Mouse (Mus musculus): ENCODE measurements around the gene Stk39. TPM values are rescaled to one million over a fixed set of nuclear protein-coding genes. Genes with fewer than 3 reads are reported as not detected.

The Stk39 gene
- polyA plus RNA-seq, 1 experiment from 2014 or later: 21.4 TPM

DNA sequence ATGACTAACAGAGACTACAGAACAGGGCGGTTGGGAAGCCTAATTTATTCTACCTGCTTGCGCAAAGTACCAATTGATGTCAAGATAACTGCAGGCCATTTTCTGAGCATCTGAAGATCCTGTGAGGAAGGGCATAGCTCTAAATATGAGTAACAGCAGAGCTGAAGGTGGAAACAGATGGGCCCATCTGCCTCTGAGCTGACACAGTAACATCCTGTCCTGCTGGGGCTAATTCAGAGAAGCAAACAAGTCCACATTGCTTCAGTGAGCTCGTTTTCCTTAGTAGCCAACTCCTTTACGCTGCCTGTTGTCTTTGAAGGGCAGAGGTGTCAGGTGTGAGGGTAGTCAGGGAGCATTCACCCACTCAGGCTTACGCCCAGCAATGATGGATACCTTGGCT is 146.8 kb downstream of the Stk39 start:
- Histone ChIP-seq H3K9me3 (replicated peaks; ENCODE audit: control insufficient read depth, low read length, poor library complexity, severe bottlenecking) (no peaks in the 10 kb centered on the region), H3K36me3 (ENCODE audit: control insufficient read depth, insufficient read depth, low read length) (no peaks in the 10 kb centered on the region), H3K4me1 (ENCODE audit: control insufficient read depth, insufficient read depth, low read length) (peaks cover 13% of the 10 kb centered on the region), H3K4me2 (ENCODE audit: low read length) (no peak overlapping the region), H3K27me3 (ENCODE audit: control insufficient read depth, insufficient read depth, low read depth, low read length) (no peaks in the 10 kb centered on the region), H3K9ac (ENCODE audit: low read depth, low read length) (no peak overlapping the region), H3K4me3 (ENCODE audit: low read depth, low read length) (no peak overlapping the region), H3K27ac (ENCODE audit: low read length) (no peak overlapping the region)
- ATAC-seq: no peak
- 78% methylated on average over 5 of the region's 5 CpGs for WGBS

GRCm38 (mm10) chr2:68321230-68321629 is 150.8 kb downstream of the Stk39 start:
- peak; percentile 71 for ATAC-seq
- H3K27ac ChIP-seq (ENCODE audit: low read length): peak overlapping the region; percentile 60
- H3K9ac ChIP-seq (ENCODE audit: low read depth, low read length): no peak overlapping the region
- WGBS: 50% methylated on average over 5 of the region's 5 CpGs
- H3K4me2 ChIP-seq (ENCODE audit: low read length): 0 out of 2 replicates have a peak overlapping the region, but pooled peaks have one; percentile 38
- H3K4me1 ChIP-seq (ENCODE audit: control insufficient read depth, insufficient read depth, low read length): peaks cover 18% of the 10 kb centered on the region
- H3K9me3 ChIP-seq (replicated peaks; ENCODE audit: control insufficient read depth, low read length, poor library complexity, severe bottlenecking): no peaks in the 10 kb centered on the region
- H3K27me3 ChIP-seq (ENCODE audit: control insufficient read depth, insufficient read depth, low read depth, low read length): no peaks in the 10 kb centered on the region
- H3K4me3 ChIP-seq (ENCODE audit: low read depth, low read length): no peak overlapping the region
- no peaks in the 10 kb centered on the region for H3K36me3 ChIP-seq (ENCODE audit: control insufficient read depth, insufficient read depth, low read length)

DNA sequence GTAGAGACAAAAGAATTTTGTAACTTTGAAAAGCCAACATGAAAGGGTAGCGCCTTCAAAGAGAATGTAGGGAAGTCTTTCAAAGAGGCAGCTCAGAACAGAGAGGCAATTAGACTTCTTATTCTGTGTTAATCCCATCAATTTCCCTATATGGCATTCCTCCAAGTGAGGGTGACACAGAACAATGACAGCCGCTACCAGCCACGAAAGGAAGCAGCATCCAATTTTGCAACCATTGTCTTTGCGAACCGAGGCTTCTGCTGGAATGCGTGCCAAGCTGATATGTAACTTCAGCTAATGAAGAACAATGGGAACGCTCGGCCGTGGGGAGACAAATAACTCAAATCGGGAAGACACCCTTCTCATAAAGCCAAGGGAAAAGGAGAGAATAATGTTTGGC is 151.4 kb downstream of the Stk39 start:
- H3K4me2 ChIP-seq (ENCODE audit: low read length): peak overlapping the region; percentile 38; the same call in 1 of the 2 replicates
- H3K36me3 ChIP-seq (ENCODE audit: control insufficient read depth, insufficient read depth, low read length): no peaks in the 10 kb centered on the region
- H3K27me3 ChIP-seq (ENCODE audit: control insufficient read depth, insufficient read depth, low read depth, low read length): no peaks in the 10 kb centered on the region
- 9% methylated on average over 10 of the region's 10 CpGs for WGBS
- no peaks in the 10 kb centered on the region for H3K9me3 ChIP-seq (replicated peaks; ENCODE audit: control insufficient read depth, low read length, poor library complexity, severe bottlenecking)
- H3K4me1 ChIP-seq (ENCODE audit: control insufficient read depth, insufficient read depth, low read length): peaks cover 20% of the 10 kb centered on the region
- H3K9ac ChIP-seq (ENCODE audit: low read depth, low read length): peak overlapping the region; percentile 5; the same call in 1 of the 2 replicates
- peak overlapping the region; percentile 60 for H3K27ac ChIP-seq (ENCODE audit: low read length)
- ATAC-seq: peak; percentile 27
- no peak overlapping the region for H3K4me3 ChIP-seq (ENCODE audit: low read depth, low read length)

DNA sequence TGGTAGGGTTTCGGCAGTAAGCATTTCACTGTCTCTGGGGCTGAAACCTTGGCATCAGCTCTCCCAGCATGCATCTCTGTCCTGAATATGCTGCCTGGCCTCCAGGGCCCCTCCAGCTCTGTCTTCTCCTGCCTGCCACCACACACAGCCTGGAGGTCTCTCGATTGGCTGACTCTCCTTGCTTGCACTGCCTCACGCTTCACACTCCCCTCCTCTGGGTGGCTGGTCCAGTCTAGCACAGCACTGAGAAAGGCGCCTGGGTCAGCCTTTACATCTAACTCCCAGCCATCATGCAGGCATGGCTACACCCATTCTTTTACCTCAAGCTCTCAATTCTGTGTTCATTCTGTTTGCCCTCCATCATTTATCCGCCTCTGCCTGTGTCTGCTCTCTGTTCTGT is 153.6 kb downstream of the Stk39 start:
- Histone ChIP-seq H3K36me3 (ENCODE audit: control insufficient read depth, insufficient read depth, low read length) (no peaks in the 10 kb centered on the region), H3K4me1 (ENCODE audit: control insufficient read depth, insufficient read depth, low read length) (peaks cover 20% of the 10 kb centered on the region), H3K4me3 (ENCODE audit: low read depth, low read length) (no peak overlapping the region), H3K27me3 (ENCODE audit: control insufficient read depth, insufficient read depth, low read depth, low read length) (no peaks in the 10 kb centered on the region), H3K9ac (ENCODE audit: low read depth, low read length) (no peak overlapping the region), H3K4me2 (ENCODE audit: low read length) (no peak overlapping the region), H3K27ac (ENCODE audit: low read length) (no peak overlapping the region), H3K9me3 (replicated peaks; ENCODE audit: control insufficient read depth, low read length, poor library complexity, severe bottlenecking) (no peaks in the 10 kb centered on the region)
- 66% methylated on average over 5 of the region's 5 CpGs for WGBS
- peak; percentile 19; the same call in 1 of the 2 replicates for ATAC-seq

GRCm38 (mm10) chr2:68317895-68318294 is 154.2 kb downstream of the Stk39 start:
- no peaks in the 10 kb centered on the region for H3K27me3 ChIP-seq (ENCODE audit: control insufficient read depth, insufficient read depth, low read depth, low read length)
- 87% methylated on average over 9 of the region's 9 CpGs for WGBS
- peaks cover 20% of the 10 kb centered on the region for H3K4me1 ChIP-seq (ENCODE audit: control insufficient read depth, insufficient read depth, low read length)
- no peak overlapping the region for H3K27ac ChIP-seq (ENCODE audit: low read length)
- H3K36me3 ChIP-seq (ENCODE audit: control insufficient read depth, insufficient read depth, low read length): no peaks in the 10 kb centered on the region
- H3K4me2 ChIP-seq (ENCODE audit: low read length): no peak overlapping the region
- H3K9ac ChIP-seq (ENCODE audit: low read depth, low read length): no peak overlapping the region
- H3K4me3 ChIP-seq (ENCODE audit: low read depth, low read length): no peak overlapping the region
- no peaks in the 10 kb centered on the region for H3K9me3 ChIP-seq (replicated peaks; ENCODE audit: control insufficient read depth, low read length, poor library complexity, severe bottlenecking)
- ATAC-seq: no peak

DNA sequence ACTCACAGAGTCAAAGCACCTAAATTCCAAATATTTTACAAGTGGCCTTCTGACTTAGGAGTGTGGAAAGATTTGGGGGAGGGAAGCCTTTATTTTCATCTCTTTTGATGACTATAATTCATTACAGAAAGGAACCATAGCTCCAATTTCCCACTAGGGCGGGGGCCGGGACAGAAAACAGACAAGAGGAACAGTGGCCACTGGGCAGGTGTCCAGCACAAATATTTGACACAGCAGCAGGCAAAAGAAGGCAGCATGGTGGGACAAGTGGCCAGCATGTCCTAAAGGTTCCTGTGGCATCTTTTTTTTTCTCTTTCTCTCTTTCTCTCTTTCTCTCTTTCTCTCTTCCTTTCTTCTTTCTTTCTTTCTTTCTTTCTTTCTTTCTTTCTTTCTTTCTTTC is 154.6 kb downstream of the Stk39 start:
- no peak overlapping the region for H3K4me3 ChIP-seq (ENCODE audit: low read depth, low read length)
- 61% methylated on average over 2 of the region's 2 CpGs for WGBS
- H3K4me1 ChIP-seq (ENCODE audit: control insufficient read depth, insufficient read depth, low read length): peaks cover 20% of the 10 kb centered on the region
- ATAC-seq: no peak
- no peaks in the 10 kb centered on the region for H3K36me3 ChIP-seq (ENCODE audit: control insufficient read depth, insufficient read depth, low read length)
- no peak overlapping the region for H3K9ac ChIP-seq (ENCODE audit: low read depth, low read length)
- H3K4me2 ChIP-seq (ENCODE audit: low read length): no peak overlapping the region
- no peaks in the 10 kb centered on the region for H3K9me3 ChIP-seq (replicated peaks; ENCODE audit: control insufficient read depth, low read length, poor library complexity, severe bottlenecking)
- no peaks in the 10 kb centered on the region for H3K27me3 ChIP-seq (ENCODE audit: control insufficient read depth, insufficient read depth, low read depth, low read length)
- no peak overlapping the region for H3K27ac ChIP-seq (ENCODE audit: low read length)

DNA sequence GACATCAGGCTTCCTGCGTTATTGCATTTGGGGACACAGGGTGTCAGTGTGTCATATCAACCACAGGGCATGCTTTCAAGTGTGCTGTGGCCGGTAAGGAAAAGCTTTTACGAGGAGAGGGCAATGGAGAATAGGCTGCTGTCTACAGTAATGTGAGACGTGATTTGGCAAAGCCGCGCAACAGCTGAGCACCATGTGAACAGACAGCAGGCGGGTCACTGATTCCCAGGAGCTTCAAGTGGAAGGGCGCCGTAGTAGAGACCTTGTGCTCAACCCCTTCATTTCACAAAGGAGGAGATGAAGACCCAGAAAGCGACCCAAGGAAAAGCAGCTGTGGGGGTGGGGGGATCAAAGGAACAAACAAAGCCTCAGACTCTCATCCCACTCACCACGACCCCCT is 156.8 kb downstream of the Stk39 start:
- no peaks in the 10 kb centered on the region for H3K36me3 ChIP-seq (ENCODE audit: control insufficient read depth, insufficient read depth, low read length)
- no peak overlapping the region for H3K9ac ChIP-seq (ENCODE audit: low read depth, low read length)
- ATAC-seq: no peak; the same call in 1 of the 2 replicates

DNA sequence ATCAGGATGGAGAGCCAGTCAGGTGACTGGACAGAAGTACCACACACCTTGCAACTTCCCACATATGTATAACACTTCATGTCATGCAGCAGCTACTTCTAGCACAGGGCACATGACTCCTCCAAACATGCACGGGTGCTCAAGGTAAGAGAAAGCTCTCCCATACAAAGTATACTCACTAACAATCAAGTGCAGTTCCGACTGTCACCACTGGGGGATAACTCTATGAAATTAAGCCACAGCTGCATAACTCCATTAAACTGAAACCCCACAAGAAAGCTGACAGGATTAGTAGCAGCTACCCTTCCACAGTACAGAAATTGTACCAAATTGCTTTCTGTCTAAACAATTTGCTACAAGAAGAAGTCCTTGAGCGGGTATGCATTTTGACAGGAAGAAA is 161.9 kb downstream of the Stk39 start:
- H3K4me1 ChIP-seq (ENCODE audit: control insufficient read depth, insufficient read depth, low read length): no peaks in the 10 kb centered on the region
- H3K9me3 ChIP-seq (replicated peaks; ENCODE audit: control insufficient read depth, low read length, poor library complexity, severe bottlenecking): no peaks in the 10 kb centered on the region
- H3K27me3 ChIP-seq (ENCODE audit: control insufficient read depth, insufficient read depth, low read depth, low read length): no peaks in the 10 kb centered on the region
- no peak overlapping the region for H3K4me3 ChIP-seq (ENCODE audit: low read depth, low read length)
- 92% methylated on average over 3 of the region's 3 CpGs for WGBS
- no peak overlapping the region for H3K9ac ChIP-seq (ENCODE audit: low read depth, low read length)
- no peak overlapping the region for H3K4me2 ChIP-seq (ENCODE audit: low read length)
- no peak overlapping the region for H3K27ac ChIP-seq (ENCODE audit: low read length)
- no peaks in the 10 kb centered on the region for H3K36me3 ChIP-seq (ENCODE audit: control insufficient read depth, insufficient read depth, low read length)
- peak; percentile 47; the same call in 1 of the 2 replicates for ATAC-seq

More for the DNA sequence above, 156.8 kb downstream of the Stk39 start:
- Histone ChIP-seq H3K4me3 (ENCODE audit: low read depth, low read length) (no peak overlapping the region), H3K4me2 (ENCODE audit: low read length) (no peak overlapping the region), H3K4me1 (ENCODE audit: control insufficient read depth, insufficient read depth, low read length) (peaks cover 7% of the 10 kb centered on the region), H3K27ac (ENCODE audit: low read length) (no peak overlapping the region), H3K9me3 (replicated peaks; ENCODE audit: control insufficient read depth, low read length, poor library complexity, severe bottlenecking) (no peaks in the 10 kb centered on the region), H3K27me3 (ENCODE audit: control insufficient read depth, insufficient read depth, low read depth, low read length) (no peaks in the 10 kb centered on the region)
- WGBS: 58% methylated on average over 11 of the region's 11 CpGs

GRCm38 (mm10) chr2:68306519-68306918 is 165.5 kb downstream of the Stk39 start:
- Histone ChIP-seq H3K4me2 (ENCODE audit: low read length) (no peak overlapping the region), H3K36me3 (ENCODE audit: control insufficient read depth, insufficient read depth, low read length) (no peaks in the 10 kb centered on the region), H3K9ac (ENCODE audit: low read depth, low read length) (no peak overlapping the region), H3K9me3 (replicated peaks; ENCODE audit: control insufficient read depth, low read length, poor library complexity, severe bottlenecking) (no peaks in the 10 kb centered on the region), H3K4me3 (ENCODE audit: low read depth, low read length) (no peak overlapping the region), H3K4me1 (ENCODE audit: control insufficient read depth, insufficient read depth, low read length) (peaks cover 7% of the 10 kb centered on the region), H3K27me3 (ENCODE audit: control insufficient read depth, insufficient read depth, low read depth, low read length) (no peaks in the 10 kb centered on the region), H3K27ac (ENCODE audit: low read length) (no peak overlapping the region)
- 79% methylated on average over 4 of the region's 4 CpGs for WGBS
- no peak for ATAC-seq

All from midbrain, embryonic 16.5 days (tissue).